Mouse (Mus musculus) gonadal fat pad, adult 2 months (tissue): ENCODE measurements around the gene Ptpa. TPM values are rescaled to one million over a fixed set of nuclear protein-coding genes. Genes with fewer than 3 reads are reported as not detected.

ENCODE experiments used
- DNase-seq: peaks from one replicate; pipeline ENCODE4 v3.0.0-alpha.2; 2012; ENCODE audit warnings: low read depth
- polyA plus RNA-seq: library from polyadenylated mRNA; depleted of rRNA; stranded (reverse); fragments of >200 nt; gene quantifications from 2 replicates; pipeline ENCODE4 v1.2.3, GENCODE M21; 2012

The Ptpa gene
- polyA plus RNA-seq, 1 experiment: 210 TPM

DNA sequence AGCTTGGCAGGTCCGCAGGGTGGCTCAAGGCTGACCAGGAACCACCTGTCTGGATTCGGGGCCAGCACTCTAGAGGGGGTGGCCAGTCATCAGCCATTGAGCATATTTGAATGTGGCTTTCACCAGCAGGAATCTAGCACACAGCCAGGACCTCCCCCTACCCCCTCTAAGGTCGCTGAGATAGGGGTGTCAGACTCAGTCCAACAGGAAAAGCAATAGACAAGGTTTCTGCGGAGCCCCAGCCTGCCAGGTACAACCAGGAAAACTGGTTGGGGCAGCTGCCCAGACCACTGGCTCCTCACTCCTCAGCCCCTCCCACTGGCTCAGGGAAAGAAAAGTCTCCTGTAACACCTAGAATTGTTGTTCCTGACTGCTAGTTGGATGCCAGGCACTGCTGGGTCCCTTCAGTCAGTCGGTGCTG is 47.5 kb downstream of the Ptpa start:
- no peak for DNase-seq

GRCm38 (mm10) chr2:30463904-30464330 is 48.1 kb downstream of the Ptpa start:
- DNase-seq: no peak

DNA sequence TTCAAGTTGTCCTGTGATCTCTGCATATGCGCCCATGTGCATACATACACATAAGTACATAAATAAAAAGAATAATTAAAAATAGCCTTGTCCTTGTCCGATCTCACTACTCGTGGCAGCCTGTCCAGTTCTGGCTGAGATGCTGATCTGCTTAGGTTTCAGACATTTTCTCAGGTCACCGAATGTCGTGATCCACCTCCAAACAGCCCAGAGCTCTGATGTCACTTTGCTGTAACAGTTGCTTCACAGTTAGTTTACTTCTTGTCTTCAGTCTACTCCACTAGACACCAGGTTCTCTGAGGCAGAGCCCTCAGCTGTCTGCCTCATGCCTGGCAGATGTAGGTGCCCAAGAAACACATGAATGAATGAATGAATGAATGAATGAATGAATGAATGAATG is 48.6 kb downstream of the Ptpa start:
- no peak for DNase-seq

GRCm38 (mm10) chr2:30466787-30467186 is 50.9 kb downstream of the Ptpa start:
- no peak for DNase-seq

GRCm38 (mm10) chr2:30469009-30469408 is 53.2 kb downstream of the Ptpa start:
- no peak for DNase-seq

- DNase-seq: no peak
Measured at GRCm38 (mm10) chr2:30469796-30470142, 53.9 kb downstream of the Ptpa start.

DNA sequence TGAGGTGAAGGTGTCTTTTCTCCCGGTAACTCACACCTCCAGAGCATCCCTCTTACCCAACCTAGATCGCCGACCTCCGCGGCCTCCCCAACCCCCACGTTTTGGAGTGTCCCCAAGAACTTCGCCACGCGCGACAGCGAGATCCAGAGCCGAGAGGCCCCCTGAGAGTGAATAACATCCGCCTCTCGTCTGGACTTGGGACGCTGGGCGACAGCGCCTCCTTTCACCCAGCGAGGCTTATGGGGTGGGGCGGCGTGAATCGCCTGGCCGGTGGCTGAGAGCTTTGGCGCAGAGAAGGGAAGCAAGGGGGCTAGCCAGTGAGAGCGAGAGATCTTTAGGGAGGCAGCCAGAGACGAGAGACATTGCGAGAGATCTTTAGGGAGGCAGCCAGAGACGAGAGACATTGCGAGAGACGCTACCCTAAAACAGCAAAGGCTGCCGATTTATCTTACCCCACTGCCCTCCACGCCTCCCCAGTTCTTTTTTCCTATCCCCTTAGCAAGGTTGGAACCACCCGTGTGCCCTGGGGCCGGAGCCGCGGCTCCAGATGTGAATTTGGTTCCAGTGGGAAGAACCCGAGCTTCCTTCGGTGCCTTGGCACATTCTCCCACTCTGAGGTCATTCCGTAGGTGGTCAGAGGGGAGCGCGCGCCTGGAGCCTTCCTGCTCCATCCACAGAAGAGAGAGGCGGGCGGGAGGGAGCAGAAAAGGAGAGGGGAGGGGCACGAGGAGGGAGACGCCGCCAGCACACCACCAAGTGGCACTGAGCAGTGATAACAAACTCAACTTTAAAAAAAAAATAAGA is 54.5 kb downstream of the Ptpa start:
- no peak for DNase-seq

DNA sequence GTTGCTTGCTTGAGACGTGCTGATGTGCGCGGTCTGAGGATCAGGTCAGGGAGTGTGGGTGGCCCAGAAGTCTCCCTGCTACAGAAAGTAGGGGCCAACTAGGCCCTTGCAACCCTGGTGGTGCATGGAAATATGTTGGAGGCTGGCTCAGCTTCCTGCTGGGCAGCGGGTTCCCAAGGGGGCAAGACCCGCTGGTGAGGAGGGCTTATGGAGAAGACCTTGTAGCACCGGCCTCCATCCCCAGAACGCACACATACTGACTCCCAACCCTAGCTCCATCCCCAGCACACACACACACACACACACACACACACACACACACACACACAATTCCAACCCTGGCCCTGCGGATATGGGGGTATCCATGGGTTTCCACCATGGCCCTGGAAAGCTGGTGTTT is 55.2 kb downstream of the Ptpa start:
- no peak for DNase-seq

DNA sequence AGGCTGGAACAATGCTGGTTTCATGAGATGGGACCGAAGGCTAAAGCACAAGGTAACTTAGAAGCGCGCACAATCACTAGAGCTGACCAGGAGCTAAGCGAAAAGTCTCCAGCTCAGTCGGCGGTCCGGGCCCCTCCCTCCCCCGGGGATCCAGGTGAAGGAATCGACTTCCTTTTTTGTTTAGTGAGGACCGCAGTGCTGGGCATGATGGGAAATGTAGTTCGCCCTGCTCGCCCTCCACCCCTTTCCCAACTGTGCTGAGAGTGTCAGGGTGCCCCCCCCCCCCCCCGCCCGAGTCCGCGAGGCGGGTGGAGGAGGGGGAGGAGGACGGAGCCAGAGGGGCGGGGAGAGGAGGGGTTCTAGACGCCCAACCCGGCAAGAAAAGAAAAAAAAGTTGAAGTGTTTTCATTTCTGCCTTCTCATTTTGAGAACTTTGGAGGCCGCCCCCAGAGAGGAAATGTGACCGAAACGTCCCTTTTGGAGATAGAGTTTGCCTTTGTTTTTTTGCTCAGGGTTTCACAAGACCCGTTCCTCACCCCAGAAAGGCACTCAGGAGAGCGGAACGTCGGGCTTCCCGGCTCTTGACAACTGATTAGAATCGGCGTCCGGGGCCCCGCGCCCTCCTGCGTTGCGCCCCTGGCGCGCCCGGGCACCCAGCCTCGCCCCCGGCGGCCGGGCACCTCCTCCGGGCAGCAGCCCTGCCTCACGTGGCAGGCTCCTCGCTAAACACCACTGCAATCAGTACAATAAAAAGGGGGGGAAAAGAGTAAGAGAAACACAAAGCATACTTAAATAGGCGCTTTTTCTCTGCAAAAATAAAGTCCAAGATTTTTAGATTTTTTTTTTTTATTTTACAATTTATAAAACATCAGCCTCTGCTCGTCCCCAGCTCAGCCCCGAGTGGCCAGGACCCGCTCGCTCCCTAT is 56.2 kb downstream of the Ptpa start:
- no peak for DNase-seq

DNA sequence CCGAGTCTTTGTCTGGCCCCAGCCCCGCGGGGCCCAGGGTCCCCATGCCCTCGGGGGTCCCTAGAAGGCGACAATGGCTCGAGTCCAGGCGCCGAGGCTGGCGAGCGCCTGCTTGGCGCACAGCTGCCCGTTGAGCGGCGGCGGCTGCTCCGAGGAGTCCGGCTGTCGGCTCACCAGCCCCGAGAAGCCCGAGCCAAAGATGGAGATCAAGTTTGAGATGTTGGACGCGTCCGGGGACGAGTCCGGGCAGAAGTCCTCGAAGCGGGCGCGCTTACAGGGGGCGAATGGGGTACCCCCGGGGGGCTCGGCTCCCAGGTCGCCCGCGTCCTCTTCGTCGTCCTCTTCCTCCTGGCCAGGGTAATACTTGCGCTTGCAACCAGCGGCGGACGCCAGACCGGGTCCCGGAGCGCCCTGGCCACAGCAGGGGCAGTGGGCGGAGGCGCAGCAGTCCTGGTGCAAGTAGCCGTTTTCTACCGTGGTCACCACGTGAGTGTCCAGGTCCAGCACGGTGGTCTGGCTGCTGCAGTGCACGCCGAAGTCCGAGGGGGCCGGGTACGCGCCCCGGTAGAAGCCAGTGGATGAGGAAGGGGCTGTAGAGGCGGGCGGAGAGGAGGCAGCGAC is 57.0 kb downstream of the Ptpa start:
- no peak for DNase-seq

DNA sequence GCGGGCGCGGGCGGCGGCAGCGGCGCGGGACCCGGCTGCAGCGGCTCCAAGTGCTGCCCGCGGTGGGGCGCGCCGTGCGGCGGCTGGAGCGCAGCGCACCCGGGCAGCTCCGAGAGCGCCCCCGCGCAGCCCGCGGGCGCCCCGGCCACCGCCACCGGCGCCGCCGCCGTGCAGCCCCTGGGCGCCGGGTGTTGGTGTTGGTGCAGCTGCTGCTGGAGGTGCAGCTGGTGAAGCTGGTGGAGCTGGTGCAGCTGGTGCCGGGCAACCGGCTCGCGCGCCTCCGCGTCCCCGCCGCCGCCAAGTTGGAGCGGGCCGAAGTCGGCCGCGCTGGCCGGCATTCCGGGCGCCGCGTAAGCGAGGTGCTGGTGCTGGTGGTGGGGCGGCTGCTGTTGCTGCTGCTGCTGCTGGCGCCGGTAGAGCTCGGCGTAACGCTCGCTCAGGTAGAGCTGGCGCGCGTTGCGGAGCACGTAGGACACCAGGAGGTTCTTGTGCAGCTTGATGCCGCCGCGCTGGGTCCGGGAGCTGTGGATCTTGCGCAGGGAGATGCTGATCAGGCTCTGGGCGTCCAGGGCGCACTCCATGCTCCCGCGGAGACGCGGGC is 57.7 kb downstream of the Ptpa start:
- DNase-seq: no peak

- no peak for DNase-seq
Measured at GRCm38 (mm10) chr2:30474039-30474438, 58.2 kb downstream of the Ptpa start, which contains the start of gene Ier5l. Gene Ier5l, minus strand, starts transcription at chr2:30474219.

DNA sequence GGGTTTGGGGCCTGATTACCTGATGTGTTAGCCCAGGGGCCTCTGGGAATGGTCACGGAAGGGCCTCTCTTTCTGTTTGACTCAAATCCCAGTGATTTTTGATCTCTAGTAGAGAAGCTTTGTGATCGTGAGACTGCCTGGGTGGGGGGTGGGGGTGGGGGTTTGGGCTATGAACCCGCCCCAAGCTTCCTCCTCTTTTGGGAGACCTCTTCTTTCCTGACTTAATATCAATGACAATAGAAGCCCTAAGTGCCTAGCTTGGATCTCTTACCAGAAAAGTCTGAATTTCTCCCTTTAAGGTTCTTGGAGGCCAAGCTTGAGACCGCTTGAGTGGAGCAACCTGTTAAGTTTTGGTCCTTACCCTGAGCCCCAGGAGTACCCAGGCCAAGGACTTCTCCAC is 58.9 kb downstream of the Ptpa start:
- no peak for DNase-seq

DNA sequence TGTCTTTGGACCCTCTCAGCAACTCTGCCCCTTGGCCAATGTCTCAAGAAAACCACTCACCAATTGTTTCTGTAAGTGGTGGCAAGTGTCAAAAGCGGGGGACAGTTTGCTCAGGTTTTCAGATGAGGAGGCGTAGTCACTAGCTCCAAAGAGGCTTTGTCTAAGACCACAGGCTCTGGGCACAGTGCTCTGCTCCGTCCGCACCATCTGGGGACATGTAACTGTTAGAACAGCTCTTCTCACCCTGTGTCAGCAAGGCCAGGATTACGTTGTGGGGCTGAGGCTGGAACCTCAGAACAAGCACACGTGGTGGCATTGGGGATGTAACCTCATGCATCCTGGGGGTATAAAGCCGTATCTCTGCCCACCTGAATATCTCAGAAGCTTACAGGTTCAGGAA is 59.6 kb downstream of the Ptpa start:
- DNase-seq: no peak

DNA sequence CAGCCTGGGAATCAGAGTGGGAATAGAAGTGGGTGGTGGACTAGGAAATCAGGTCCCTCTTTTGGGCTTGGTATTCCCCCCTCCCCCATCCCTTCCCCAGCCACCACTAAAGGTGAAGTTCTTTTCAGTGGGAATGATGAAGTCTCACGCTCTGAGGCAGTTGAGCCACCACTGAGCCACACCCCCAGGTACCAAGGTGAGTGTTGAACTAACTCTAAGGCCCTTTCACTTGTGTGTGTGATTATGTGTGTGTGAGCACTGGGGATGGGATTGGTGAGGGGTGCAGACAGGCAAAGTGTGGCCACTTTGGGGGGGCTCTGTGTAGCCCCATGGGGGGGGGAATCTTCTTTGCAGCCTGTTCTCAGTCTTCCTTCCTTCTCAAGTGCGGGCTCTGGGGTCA is 60.4 kb downstream of the Ptpa start:
- no peak for DNase-seq

- no peak for DNase-seq
Measured at GRCm38 (mm10) chr2:30478526-30478925, 62.7 kb downstream of the Ptpa start.

- no peak for DNase-seq
Measured at GRCm38 (mm10) chr2:30487597-30487996, 71.8 kb downstream of the Ptpa start.

GRCm38 (mm10) chr2:30490384-30490783 is 74.5 kb downstream of the Ptpa start:
- no peak for DNase-seq

DNA sequence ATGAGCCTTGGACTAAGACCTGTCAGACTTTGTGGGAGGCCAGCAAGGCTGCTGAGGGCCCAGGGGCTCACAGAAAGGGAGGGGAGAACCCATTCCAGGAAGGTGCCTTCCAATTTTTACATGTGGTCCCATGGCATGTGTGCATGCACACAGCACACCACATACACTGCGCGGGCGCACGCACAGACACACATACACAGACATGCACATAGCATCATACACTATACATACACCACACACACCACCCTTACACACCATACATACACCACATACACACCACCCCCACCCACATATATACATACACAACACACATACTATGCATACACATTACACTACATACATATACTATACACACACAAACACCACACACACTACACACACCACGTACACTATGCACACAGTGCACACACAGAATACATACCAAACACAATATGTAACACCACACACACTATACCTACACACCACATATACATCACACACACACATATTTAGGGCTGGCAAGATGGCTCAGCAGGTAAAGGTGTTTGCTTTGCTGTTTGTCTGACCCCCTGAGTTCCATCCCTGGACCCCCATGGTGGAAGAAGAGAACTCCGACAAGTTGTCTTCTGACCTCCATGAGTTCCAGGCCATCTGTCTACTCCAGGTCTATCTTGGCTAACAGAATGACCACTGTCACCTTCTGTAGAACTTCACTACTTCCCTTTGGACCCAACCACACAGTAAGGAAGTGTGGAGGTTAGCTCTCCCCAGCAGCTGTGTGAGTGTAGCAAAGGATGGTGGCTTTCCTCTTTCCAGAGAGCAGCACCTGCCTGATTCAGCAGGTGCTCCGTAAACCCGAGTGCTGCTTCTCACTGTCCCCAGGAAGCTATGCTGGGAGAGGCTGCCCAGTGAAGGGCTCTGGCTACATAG is 79.4 kb downstream of the Ptpa start:
- DNase-seq: no peak

GRCm38 (mm10) chr2:30495909-30496861 is 80.3 kb downstream of the Ptpa start:
- DNase-seq: peak; percentile 46
